Comparison of ENCODE assay signal across 29 mouse cellular contexts in the genomic region with DNA sequence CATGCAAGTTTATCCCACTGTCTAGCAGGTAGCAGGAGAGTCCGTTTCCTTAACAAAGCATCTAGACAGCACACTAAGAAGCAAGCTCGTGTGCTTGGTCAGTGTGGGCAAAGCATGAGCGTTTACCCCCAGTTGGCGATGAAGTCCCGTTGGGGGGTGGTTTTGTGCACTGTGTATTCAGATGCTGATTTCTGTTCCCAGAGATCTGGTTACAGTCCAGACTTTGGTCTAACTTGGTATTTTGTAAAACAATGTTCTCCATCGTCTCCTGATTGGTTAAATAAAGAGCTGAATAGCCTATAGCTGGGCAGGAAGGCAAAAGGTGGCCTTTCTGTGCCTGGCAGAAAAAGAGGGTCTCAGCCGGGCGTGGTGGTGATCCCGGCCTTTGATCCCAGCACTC. TPM values are rescaled to one million over a fixed set of nuclear protein-coding genes. Genes with fewer than 3 reads are reported as not detected.
"Had no signal": no experiment of that assay in that cellular context is flagged by ENCODE, and none has a peak within 500 bp of the region (broad histone marks: within the 10 kb centered on the region; RNA-seq: fewer than 3 reads in every experiment).

No protein-coding gene starts in this region.

- ATAC-seq: forebrain, embryonic 13.5 days; forebrain, embryonic 14.5 days; forebrain, embryonic 15.5 days; forebrain, embryonic 16.5 days; forebrain, postnatal 0 days had no signal

- H3K4me1 ChIP-seq: embryonic facial prominence, embryonic 10.5 days; embryonic facial prominence, embryonic 12.5 days; embryonic facial prominence, embryonic 13.5 days; embryonic facial prominence, embryonic 15.5 days; forebrain, embryonic 10.5 days; forebrain, embryonic 12.5 days; forebrain, embryonic 13.5 days; forebrain, embryonic 15.5 days; heart, embryonic 10.5 days had no signal

- H3K4me3 ChIP-seq: embryonic facial prominence, embryonic 10.5 days; embryonic facial prominence, embryonic 12.5 days; embryonic facial prominence, embryonic 13.5 days; embryonic facial prominence, embryonic 15.5 days; erythroblast, embryonic 14.5 days; forebrain, embryonic 10.5 days; forebrain, embryonic 12.5 days; forebrain, embryonic 13.5 days; forebrain, embryonic 15.5 days; gastrocnemius, adult 2 months; heart, adult 2 months; heart, embryonic 10.5 days had no signal

- H3K27ac ChIP-seq: embryonic facial prominence, embryonic 10.5 days; embryonic facial prominence, embryonic 12.5 days; embryonic facial prominence, embryonic 13.5 days; embryonic facial prominence, embryonic 15.5 days; forebrain, embryonic 10.5 days; forebrain, embryonic 12.5 days; forebrain, embryonic 13.5 days; forebrain, embryonic 15.5 days; gastrocnemius, adult 2 months; heart, adult 2 months; heart, embryonic 10.5 days had no signal

- H3K9ac ChIP-seq: embryonic facial prominence, embryonic 12.5 days; embryonic facial prominence, embryonic 13.5 days; embryonic facial prominence, embryonic 15.5 days; forebrain, embryonic 12.5 days; forebrain, embryonic 13.5 days; forebrain, embryonic 15.5 days; forebrain, postnatal 0 days had no signal

- H3K9me3 ChIP-seq: embryonic facial prominence, embryonic 12.5 days; embryonic facial prominence, embryonic 13.5 days; embryonic facial prominence, embryonic 15.5 days; forebrain, embryonic 10.5 days; forebrain, embryonic 12.5 days; forebrain, embryonic 13.5 days; forebrain, embryonic 15.5 days; heart, embryonic 10.5 days had no signal

- H3K27me3 ChIP-seq: embryonic facial prominence, embryonic 12.5 days; embryonic facial prominence, embryonic 13.5 days; embryonic facial prominence, embryonic 15.5 days; forebrain, embryonic 12.5 days; forebrain, embryonic 13.5 days; forebrain, embryonic 15.5 days had no signal

- H3K36me3 ChIP-seq: forebrain, embryonic 15.5 days had no signal

- DNase-seq: cerebellum, postnatal 10 days; cerebellum, postnatal 14 days; cerebellum, postnatal 25 days; cerebellum, postnatal 36 days; embryo, embryonic 11 days; forebrain, postnatal 0 days; gastrocnemius, adult 2 months; gastrocnemius, postnatal 10 days; gastrocnemius, postnatal 14 days; gastrocnemius, postnatal 25 days; gastrocnemius, postnatal 36 days; heart, adult 11 months; heart, adult 18-20 months; heart, adult 2 months had no signal

- H3K4me2 ChIP-seq: embryonic facial prominence, embryonic 12.5 days; embryonic facial prominence, embryonic 13.5 days; embryonic facial prominence, embryonic 15.5 days; forebrain, embryonic 12.5 days; forebrain, embryonic 13.5 days; forebrain, embryonic 15.5 days had no signal

RNA-seq across cellular contexts. Expression of a gene that starts 36.1 kb away (rescaled TPM):
- total RNA-seq: granulocyte monocyte progenitor cell, adult 5-6 weeks had no signal
- polyA plus RNA-seq: erythroblast, embryonic 14.5 days had no signal

RNA-seq across cellular contexts. Expression of a gene that starts 58.8 kb away (rescaled TPM):
- total RNA-seq: common myeloid progenitor, adult 5-6 weeks; granulocyte monocyte progenitor cell, adult 5-6 weeks had no signal
- polyA plus RNA-seq: embryonic facial prominence, embryonic 11.5 days; erythroblast, embryonic 14.5 days; forebrain, embryonic 12.5 days; forebrain, embryonic 14.5 days; forebrain, embryonic 16.5 days; heart, embryonic 10.5 days had no signal
